Mouse (Mus musculus): ENCODE measurements around the gene C3.
A peak's percentile ranks its signal among the peaks of the same experiment; 100 is the strongest.

C3 gene

GRCm38 (mm10) chr17:57219884-57220207 lies 8.1 kb downstream of the C3 start:
- DNase-seq (ENCODE audit: low read depth, low spot score) = no peak

- no peak for DNase-seq (ENCODE audit: low read depth, low spot score)
These were observed 8.6 kb downstream of the C3 start for GRCm38 (mm10) chr17:57219167-57219883.

DNA sequence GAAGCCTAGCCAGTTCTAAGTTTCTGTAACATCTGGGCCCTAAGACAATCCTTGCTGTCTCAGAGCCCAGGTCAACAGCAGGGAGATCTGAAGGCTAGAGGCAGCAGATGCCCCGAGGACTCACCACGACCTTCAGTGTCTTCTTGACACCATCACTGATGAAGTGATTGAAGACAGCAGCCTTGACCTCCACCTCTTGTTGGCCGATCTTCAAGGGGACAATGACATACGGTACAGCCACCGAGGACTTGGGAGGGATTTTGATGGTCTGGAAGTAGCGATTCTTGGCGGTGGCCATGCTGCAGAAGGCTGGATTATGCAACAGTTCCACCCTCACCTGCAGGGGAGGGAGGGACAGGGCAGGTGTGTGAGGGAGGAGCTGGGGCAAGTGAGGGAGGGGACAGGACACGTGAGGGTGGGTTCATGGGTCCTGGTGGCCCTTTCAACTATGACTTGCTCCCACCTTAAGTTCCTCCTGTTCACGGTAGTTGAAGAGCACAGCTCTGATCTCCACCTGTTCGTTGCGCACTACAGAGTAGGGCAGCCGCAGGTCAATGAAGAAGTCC lies 9.5 kb downstream of the C3 start:
- DNase-seq (ENCODE audit: low read depth, low spot score) = no peak

GRCm38 (mm10) chr17:57214676-57215387 lies 13.1 kb downstream of the C3 start:
- DNase-seq (ENCODE audit: low read depth, low spot score) = peak; percentile 24

GRCm38 (mm10) chr17:57211501-57211900 lies 16.4 kb downstream of the C3 start:
- no peak for DNase-seq (ENCODE audit: low read depth, low spot score)

DNA sequence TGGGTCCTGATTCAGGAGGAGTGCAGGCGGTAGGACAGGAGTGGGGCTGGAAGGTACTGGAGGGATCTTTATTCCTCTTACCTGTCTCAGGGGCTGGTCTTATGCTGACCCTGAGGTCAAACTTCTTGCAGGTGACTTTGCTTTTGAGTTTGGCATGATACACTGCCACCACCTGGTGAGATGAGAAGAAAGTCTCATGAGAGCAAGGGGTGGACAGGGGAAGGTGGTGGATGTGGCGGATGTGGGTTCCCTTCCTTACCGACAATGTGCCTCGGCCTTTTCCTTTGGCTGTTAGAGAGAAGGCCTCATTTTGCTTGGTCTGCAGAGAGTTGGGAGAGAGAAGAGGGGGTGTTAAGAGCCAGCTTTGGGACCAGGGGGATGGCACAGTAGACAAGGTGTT lies 18.6 kb downstream of the C3 start:
- no peak for DNase-seq (ENCODE audit: low read depth, low spot score)

DNA sequence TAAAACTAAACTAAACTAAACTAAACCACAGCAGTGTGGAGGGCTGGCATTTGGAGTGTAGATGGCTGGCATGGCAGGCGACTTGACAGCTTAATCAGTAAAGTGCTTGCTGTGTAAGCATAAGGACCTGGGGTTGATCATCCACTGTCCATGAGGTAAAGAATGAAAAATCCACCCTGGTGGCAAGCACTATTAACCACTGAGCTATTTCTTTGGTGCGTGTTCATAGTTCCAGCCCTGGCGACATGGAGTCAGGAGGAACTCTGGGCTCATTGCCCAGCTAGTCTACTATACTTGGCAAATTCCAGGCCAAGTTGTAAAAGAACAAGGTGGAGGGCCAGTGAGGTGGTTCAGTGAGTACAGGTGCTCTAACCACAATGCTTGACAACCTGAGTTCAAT lies 20.0 kb downstream of the C3 start:
- no peak for DNase-seq (ENCODE audit: low read depth, low spot score)

- DNase-seq (ENCODE audit: low read depth, low spot score) = no peak
These were observed 25.9 kb downstream of the C3 start for GRCm38 (mm10) chr17:57201841-57202724.

GRCm38 (mm10) chr17:57198252-57198651 lies 29.7 kb downstream of the C3 start:
- no peak for DNase-seq (ENCODE audit: low read depth, low spot score)

- no peak for DNase-seq (ENCODE audit: low read depth, low spot score)
These were observed 32.5 kb downstream of the C3 start for GRCm38 (mm10) chr17:57195326-57196010.

DNA sequence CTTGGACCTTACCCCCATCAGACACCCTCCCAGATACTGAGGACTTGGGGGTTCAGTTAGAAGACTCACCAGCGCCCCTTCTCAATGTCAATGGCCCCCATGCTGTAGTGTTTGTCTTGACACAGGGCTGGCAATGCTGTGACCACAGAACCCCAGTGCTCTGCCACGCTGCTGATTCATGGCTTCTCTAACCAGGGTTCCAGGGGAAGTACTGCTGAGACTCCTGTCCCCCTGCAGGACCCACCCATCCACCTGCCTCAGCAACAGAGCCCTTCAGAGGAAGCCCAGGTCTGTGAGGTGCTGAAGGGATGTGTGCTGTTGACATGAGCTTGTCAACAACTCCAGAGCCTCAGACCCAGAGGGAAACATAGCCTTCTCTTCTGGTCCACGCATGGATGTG lies 33.2 kb downstream of the C3 start:
- DNase-seq (ENCODE audit: low read depth, low spot score) = no peak

DNA sequence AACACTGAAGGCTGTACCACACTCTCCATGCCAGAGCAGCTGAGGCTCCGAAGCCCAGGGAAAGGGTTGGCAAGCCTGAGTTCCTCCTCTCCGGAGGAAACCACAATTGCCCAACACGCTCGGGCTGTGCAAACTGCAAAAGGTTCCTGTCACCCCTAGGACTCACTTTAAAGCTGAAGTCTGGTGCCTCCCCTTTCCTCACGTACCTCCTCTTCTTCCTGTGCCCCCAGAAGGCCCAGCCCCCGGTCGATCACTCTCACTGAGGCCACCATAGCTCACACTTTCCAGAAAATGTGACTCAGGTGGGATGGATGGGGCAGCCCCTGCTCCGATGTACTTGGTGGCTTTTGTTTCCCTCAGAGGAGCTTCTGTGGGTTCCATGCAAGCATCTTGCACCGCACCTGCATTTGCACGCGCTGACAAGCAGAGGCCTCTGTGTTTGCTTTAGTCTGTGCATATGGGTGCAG lies 33.9 kb downstream of the C3 start, which contains the start of gene Tnfsf14:
Tnfsf14 (minus strand) TSS at position 137 of the 467 bp plus-strand sequence.
- DNase-seq (ENCODE audit: low read depth, low spot score) = no peak

DNA sequence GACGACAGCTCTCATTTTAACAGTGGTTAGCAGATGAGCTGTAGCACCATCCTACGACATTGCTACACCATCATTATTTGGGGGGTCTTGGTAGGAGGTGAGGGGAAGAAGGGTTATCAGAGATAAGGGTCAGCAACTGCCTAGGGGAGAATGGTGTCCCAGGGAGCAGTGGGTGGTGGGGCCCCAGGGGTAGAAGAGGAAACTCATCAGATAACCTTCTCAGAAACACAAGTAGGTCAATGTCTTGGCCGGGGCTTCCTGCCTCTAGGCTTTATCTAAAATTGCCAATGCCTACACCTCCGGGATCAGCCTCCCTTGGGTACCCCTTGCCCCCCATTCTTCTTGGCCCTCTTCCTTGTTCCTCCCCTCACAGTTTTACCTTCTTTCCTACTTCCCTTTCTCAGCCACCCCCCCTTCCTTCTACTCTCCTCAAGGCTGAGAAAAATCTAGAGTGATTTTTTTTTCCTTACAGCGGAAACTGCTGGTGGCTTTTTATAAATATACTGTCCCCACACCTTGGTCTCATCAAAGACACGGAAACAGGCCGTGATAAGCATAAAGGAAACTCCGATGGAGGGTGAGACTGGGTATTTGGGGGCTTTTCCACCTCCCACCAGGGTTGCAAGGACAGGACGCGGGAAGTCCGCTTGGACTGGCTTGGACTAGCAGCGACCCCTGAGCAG lies 39.3 kb downstream of the C3 start:
- no peak for DNase-seq (ENCODE audit: low read depth, low spot score)

- DNase-seq (ENCODE audit: low read depth, low spot score) = no peak
These were observed 42.3 kb downstream of the C3 start for GRCm38 (mm10) chr17:57185641-57186040.

DNA sequence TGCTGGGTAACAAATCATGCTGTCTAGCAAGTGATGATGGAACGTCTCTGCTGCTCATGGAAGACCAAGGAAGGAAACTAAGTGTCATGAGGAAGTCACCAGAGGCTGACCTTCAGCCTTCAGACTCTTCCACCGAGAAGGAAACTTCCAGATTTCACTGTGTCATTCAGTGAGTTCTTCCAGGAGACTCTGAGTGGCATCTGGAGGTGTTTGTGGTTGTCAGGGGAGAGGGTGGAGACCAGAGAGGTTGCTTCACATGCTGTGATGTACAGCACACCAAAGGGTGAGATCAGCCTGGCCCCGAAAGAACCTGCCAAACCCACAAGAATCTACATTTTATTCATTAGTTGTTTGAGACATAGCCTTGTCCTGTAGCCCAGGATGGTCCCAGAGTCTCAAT lies 45.1 kb downstream of the C3 start:
- no peak for DNase-seq (ENCODE audit: low read depth, low spot score)

DNA sequence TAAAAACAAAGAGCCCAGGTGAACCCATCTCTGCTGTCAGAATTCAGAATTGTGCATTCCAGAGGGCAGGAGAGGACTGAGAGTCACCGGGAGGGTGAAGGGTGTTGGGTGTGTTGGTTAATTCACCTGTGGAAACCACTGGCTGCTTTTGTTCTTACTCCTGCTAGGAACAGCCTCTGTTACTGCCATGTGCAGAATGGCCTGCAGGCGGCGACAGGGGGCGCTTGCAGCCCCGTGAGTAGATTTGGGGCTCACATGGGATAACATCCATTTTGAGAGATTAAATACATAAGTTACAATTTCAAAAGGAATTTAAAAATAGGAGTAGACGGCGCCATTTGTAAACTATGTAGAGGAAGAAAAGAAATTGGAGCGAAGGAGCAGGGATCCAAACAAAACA lies 47.6 kb downstream of the C3 start:
- DNase-seq (ENCODE audit: low read depth, low spot score) = no peak

DNA sequence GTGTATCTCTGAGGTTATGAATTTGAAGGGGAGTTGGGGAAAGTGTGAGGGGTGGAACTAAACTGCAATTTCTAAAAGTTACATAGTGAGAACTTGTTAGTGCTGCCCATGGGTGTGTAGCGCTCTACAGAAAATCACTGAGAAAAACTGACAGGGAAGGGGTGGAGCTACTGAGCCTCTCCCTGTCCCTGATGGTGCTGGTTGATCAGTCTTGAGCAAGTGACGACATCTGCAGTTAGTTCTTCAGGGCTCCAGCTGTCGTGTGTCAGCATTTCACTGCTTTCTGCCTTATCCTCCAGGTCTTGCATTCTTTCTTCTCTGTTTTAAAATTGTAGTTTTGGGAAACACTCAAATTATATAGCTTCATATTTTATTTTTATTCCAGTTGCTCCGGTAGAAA lies 54.6 kb downstream of the C3 start:
- DNase-seq (ENCODE audit: low read depth, low spot score) = no peak

DNA sequence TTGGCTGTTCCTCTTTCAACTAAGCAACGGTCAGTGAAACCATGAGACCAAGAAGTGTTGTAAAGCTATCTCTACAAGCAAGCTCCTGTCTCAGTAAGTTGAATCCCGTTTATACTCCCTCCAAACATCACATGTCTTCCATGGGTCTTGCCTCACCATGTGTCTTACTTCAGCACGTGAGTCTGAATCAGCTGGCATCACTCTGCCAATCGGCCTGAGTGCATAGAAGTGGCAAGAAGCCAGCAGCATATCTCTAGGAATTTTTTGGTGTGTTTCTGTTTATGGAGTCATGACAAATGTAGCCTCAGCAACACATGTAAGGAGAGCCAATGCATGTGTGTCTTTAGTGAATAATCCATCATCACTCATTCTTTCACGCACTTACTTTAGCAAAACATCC lies 55.6 kb downstream of the C3 start:
- no peak for DNase-seq (ENCODE audit: low read depth, low spot score)

DNA sequence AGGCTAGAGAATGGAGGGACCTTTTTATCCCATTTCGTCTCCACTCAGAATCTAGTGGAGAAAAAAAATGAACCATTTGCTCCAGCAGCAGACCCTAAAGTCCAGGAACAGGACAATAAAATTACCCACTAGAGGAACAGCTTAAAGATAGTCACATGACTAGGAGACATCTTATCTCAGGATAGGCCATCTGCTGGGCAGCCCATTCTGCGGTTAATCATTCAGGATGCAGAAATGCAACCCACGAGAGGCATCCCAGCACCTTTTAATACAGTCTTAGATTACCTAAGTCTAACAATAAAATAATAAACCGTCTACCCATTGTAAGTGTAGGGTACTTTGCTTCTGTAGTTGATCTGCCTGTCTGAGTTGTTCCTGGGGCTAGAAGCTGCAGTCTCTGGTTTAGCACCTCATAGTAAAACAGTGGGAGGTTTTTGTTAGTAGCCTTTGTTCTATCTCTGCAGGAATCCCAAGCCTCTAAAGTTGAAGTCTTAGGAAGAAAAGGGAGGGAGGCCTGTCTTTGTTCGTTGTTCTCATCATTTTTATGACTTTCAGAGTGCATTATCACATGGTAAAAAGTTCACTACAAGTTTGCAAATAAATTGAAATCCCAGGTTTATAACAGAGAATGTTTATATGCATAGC lies 57.2 kb downstream of the C3 start:
- no peak for DNase-seq (ENCODE audit: low read depth, low spot score)
